Comparison of ENCODE assay signal across 9 mouse cellular contexts in genomic region chr2:74974595-74975325, GRCm38 (mm10).
DNase-seq lines count a peak whose midpoint lies in the region; ATAC-seq lines count a peak whose summit lies in the region.
"Had no signal": no experiment of that assay in that cellular context is flagged by ENCODE, and none has a peak within 500 bp of the region (broad histone marks: within the 10 kb centered on the region; RNA-seq: fewer than 3 reads in every experiment).

No protein-coding gene starts in this region.

- no peak for DNase-seq in heart, postnatal 10 days
- peak; percentile 52 for DNase-seq in 3T3-L1 (ENCODE audit: low read depth, low spot score)
- DNase-seq in adipocyte (ENCODE audit: low spot score): peak; percentile 26
- DNase-seq in kidney, postnatal 14 days: peak; percentile 35
- DNase-seq in urinary bladder, postnatal 14 days (ENCODE audit: low spot score): no peak
- no peak for DNase-seq in urinary bladder, postnatal 25 days (ENCODE audit: low spot score)
- DNase-seq: cerebellum, adult 11-12 months; gastrocnemius, postnatal 14 days had no signal

- H3K9me3 ChIP-seq in heart, embryonic 13.5 days: no peaks in the 10 kb centered on the region

- 62% methylated on average over 16 of the region's 16 CpGs for WGBS in heart, embryonic 13.5 days

- H3K27me3 ChIP-seq in heart, embryonic 13.5 days (replicated peaks): no peaks in the 10 kb centered on the region

- intact Hi-C loops in heart, postnatal 10 days (cut with DNase I): no loop called here

- H3K27ac ChIP-seq in heart, embryonic 13.5 days (replicated peaks): no peak overlapping the region

- H3K4me3 ChIP-seq in heart, embryonic 13.5 days: peak overlapping the region; percentile 29

- H3K36me3 ChIP-seq in heart, embryonic 13.5 days: no peaks in the 10 kb centered on the region

- H3K9ac ChIP-seq in heart, embryonic 13.5 days: no peak overlapping the region

- H3K4me1 ChIP-seq in heart, embryonic 13.5 days: peaks cover 14% of the 10 kb centered on the region; the same call in 1 of the 2 replicates

- H3K4me2 ChIP-seq in heart, embryonic 13.5 days: peak overlapping the region; percentile 53

- ATAC-seq in heart, embryonic 13.5 days (ENCODE audit: extremely low read depth, insufficient number of reproducible peaks, low FRiP score, low TSS enrichment): no peak

Comparison
In these comparisons a context has a peak if more than half of its experiments do, and no peak if none do; other contexts are left out.
1. DNase-seq: peak in 3T3-L1 (single experiment), adipocyte (single experiment) and kidney, postnatal 14 days (single experiment); none in heart, postnatal 10 days (0 of 2), urinary bladder, postnatal 14 days (single experiment) and urinary bladder, postnatal 25 days (single experiment).